Mouse (Mus musculus) lung, postnatal 4 days (tissue): ENCODE data around the gene Fabp2.
A peak's percentile ranks its signal among the peaks of the same experiment; 100 is the strongest.

Experiments
- DNase-seq, 2 experiments: peaks; one replicate each; pipeline ENCODE4 v3.0.0; 2021

Gene Fabp2

DNA sequence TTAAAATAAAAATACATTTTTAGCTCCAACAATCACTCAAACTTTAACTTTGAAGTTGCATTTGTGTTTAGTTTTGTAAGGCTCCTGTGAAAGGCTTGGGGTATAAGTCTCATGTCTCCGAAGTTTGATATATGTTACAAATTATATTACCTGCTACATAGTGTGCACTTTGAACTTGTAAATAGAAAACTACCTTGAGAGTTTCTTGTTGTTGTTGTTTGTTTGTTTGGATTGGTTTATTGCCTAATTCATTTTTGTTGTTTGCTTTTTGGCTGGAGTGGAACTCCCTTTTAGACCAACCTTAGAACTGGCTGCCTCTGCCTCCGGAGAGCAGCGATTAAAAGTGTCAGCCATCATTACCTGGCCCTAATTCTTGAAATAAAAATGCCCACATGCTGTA, at the start of gene Fabp2:
Gene Fabp2 (plus strand): TSS at position 301 of the 400 bp plus-strand sequence.
- no peak for DNase-seq

DNA sequence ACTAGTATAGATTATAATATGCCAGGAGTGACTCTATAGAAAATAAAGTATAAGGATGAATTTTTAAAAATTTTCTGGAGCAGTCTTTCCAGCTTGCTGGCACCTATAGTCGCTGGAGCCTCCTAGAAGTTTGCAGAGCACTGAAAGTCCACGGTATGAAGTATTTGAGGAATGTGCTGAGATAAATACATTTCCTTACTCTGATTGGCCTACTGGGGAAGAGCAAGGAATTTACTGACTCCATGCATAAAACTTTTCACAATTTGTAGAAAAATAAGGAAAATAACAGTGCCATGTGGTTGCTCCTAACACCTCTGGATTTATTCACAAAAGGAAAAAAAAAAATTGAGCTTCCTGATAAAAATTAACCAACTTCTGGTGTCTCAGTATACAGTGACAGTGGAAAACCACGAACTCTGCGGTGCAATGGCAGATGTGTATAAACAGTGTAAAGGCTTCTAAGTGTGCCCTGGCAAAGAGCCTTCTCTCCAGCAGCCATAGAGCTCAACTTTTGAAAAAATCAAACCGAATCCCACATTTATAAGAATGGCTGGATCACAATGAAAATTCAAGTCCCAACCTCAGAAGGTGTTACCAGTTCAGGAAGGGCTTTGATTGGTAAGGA, 46.4 kb upstream of the Fabp2 start:
- no peak for DNase-seq

DNA sequence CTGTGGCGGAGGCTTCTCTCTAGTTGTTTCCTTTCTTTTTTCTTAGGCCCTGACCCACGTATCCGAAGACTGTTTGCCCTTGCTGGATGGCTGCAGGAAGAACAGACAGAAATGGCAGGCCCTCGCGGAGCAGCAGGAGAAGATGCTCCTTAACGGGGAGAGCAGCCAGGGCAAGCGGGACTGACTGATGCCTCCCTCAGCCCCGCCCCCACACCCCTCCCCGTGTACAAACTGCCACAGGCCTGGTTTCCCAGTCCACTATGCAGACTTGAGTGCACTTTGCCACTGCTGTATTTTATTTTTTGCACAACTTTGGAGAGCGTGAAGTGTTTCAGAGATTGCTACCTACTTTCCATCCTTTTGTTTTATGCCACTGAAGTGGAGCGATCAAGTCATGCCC, 39.7 kb upstream of the Fabp2 start:
- no peak for DNase-seq

DNA sequence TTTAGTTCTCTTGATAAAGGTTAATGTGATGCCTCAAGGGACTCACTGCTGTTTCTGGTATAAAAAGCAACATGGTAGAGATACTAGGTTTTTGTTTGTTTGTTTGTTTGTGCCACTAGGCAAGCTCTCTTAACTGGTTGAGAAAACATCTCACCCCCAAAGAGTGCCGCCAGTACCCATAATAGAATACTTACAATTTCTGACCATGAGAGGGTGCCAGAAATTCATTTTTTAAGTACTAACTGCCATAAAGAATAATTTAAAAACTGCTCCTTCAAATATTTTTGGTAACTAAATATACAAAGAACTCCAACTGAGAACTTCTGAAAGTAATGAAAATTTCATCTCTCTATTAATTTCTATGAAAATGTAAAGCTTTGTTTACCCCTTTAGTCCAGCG, 35.0 kb upstream of the Fabp2 start:
- DNase-seq, result no peak

DNA sequence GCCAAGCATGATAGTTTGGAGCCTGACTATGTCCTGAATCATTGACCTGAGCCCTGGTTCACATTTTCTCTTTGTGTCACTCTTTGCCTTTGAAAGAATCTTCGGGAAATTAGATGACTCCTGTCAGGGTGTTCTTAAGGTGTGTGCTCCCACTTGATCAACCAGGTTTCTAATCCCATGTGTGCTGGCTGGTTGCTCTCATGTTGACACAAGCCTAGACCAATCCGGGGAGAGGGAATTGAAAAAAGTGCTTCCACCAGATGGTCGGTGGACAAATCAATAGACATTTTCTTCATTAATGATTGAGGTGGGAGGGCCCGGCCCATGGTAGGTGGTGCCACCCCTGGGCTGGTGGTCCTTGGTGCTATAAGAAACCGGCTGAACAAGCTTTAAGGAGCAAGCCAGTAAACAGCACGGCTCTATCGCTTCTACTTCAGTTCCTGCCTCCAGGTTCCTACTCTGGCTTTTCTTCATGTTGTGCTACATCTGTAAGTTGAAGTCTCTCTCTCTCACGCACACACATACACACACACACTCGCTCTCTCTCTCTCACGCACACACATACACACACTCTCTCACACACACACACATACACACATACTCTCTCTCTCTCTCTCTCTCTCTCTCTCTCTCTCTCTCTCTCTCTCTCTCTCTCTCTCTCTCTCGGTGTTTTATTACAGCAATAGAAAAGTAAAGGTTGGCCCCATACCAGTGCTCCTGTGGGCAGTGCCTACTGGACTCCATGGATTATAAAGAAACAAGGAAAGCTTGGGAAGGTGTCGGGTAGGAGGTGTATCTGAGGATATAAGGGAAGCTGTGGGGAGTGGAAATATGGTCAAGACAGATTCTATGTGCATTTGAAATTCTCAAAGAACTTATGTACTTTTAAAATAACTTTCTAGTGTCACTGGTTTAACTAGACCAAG, 34.0 kb upstream of the Fabp2 start:
- no peak for DNase-seq

DNA sequence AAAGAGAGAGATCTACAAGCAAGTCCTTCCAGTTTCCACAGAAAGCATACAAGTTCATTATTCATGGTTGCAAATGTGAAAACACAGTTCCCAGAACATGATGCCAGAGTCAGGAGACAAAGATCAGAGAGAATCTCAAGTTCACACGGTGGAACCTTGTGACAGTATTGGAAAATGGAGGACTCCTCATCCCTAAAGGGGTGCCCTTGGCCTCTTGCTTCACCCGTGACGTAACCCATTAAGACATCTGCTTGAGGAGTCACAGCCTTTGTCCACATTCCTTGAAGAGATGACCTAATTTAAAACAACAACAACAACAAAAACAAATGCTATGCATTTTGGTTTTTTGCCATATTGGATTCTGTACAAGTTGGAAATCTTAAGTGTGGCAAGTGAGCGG, 29.8 kb upstream of the Fabp2 start:
- no peak for DNase-seq

DNA sequence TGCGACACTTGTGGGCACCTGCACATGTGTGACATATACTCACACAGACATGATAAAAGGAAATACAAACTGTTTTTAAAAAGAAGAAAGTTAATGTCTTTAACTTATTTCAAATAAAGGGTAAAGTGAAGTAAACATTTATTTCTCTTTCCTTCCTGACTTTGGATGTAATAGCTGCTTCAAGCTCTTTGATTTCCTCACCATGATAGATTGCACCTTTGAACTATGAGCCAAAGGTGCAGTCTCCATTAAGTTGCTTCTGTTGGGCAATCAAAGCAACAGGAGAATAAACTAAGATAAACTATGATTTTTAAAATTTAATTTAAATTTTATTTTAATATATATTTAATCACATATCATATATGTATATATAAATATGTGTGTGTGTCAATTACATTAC, 26.6 kb upstream of the Fabp2 start:
- no peak for DNase-seq

DNA sequence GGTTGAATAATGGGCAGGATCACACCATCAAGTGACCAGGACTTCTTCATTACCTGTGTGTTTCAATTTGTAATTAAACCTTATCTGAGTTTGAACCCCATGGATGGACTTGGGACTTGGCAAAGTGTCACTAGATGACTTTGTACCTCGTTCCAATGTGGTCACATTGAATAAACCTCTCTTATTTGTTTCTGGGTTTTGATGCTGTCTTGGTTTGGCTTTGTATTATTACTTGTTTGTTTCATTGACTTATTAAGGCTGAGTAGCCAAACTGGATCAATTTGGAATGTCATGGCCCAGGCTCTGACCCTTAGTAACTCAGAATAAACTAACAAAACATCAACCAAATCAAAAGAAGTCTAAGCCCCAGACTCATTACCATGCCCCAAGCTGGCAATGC, 23.3 kb upstream of the Fabp2 start:
- DNase-seq, result no peak

DNA sequence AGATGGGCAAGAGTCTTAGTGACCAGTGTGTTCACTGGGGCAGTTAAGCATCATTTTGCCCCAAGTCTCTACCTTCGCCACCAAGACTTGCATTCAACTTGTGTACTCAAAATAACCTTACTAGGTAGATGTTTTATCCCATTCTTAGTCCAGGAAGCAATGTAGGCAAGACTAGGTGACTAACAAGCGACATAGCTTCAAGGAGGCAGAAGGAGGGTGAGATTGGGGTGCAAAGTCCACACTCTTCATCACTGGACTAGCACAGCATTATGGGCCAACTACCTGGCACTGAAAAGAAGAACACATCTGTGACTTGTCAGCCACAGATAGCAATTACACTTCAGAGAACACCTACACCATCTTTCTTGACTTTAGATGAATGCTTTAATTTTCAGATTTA, 18.0 kb upstream of the Fabp2 start:
- DNase-seq, result no peak

DNA sequence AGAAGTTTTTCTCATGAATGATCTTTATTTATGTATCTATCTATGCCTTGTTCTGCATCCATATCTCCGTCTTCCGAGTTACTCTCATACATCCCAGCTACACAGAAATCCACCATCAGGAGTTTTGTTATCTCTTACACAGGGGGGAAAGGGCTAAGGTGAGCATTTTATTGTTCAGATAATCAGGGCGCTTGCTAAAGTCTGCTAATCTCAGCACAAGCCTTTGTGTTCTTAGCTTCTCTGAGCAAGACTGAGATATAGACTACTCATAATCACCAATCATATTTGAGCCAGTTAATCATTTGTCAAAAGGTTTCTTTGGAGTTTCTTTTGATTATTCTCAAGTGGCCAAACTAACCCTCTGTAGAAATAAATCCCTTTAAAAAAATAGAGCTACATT, 17.3 kb upstream of the Fabp2 start:
- no peak for DNase-seq

DNA sequence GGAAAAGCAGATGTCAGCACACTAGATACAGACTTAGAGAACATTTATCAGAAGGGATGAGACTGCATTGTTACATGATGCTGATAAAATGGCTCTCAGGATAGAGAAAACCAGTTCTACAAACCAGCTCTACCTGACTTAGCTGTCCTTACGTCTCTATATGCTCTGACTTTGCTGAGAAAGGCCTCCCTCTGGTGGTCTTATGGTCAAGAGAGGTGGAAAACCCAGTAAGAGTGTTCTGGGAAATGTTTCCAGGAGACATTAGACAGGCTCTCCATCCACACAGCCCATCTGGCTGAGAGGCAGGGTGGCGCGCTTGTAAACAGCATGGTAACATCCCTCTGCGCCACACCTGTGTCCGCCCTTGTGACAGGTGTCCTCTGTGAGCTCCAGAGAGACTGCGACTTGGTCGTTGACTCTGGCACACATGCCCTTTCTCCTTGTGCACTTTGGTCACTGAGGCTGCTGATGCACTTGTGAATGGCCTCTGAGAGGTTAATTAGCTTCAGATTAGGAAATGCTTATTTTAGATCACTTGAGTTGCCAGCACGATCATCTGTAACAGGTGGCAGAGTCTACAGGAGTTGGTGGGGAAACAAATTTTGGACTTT, 16.1 kb upstream of the Fabp2 start:
- no peak for DNase-seq

DNA sequence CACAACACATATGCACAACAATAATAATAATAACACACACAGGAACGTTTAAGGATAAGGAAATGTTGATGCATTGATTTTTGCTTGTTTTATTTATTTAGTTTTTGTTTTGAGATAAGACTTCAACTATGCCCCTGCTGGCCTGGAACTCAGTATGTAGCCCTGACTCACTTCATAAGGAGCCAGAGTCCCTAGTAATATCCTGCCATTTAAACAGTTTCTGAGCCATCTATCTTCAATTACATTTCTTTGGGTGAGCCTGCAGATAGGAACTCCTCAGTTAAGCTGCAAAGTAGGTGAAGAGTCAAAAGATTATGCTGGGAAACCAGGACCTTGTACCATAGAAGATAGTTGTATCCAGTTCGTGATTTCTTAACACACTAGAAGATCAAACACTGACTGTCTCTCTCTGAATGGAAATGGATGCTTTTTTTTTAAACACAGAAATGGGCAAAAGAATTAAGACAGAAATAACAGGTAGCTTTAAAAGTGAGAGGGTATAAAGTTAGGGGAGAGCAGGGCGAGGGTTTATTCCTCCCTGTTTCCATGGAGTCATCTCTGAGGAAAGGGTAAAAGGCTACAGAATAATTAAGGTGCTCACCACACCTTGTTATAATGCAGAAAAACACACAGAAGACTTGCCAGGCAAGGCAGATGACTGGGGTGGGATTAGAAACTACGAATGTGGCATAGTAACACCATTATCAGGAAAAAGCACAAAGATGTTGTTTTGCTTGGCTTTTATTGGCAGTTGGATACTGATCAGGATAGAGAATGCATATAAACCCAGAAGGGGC, 7.2 kb upstream of the Fabp2 start:
- DNase-seq, result no peak

DNA sequence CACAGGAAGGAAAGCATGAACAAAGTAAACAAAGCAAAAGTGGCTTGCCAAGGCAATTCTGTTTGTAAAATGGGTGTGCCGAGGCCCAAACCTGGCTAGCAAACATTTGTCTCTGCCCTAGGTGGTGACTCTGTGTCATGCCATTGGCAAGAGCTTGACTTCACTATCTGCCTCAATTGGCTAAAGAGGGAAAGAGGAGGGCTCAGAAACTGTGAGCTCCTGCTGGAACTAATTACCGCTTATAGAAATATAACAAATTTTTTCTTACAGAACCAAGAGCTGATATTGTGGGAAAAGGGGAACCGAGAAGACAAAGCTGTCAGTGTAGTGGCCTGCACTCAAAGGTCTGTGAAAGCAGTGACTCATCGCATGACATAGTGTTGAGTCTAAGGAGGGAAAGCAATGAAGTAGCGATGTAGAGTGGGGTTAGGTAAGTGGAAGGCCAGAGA, 6.5 kb upstream of the Fabp2 start:
- DNase-seq, result peak; percentile 8 to 27

DNA sequence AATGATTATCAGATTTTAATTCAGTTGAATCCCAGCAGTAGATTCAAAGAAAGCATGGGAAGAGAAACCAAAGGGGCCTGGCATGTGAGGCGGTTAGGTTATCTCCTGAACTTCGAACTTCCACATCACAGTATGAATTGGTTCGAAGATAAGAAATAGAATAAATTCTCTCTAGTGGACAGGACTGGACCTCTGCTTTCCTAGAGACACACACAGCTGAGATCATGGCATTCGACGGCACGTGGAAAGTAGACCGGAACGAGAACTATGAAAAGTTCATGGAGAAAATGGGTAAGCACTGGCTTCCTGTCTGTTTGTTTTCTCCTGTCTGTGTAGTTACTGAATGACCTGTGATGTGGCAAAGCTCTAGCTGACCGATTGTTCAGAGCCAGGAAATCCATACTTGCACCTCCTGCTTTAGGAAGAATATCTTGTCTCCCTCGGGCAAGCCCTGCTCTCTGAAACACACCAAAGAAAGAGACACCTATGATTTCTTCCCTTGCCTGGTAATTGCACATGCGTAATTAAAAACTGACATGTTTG, 388 bp downstream of the Fabp2 start:
- no peak for DNase-seq

DNA sequence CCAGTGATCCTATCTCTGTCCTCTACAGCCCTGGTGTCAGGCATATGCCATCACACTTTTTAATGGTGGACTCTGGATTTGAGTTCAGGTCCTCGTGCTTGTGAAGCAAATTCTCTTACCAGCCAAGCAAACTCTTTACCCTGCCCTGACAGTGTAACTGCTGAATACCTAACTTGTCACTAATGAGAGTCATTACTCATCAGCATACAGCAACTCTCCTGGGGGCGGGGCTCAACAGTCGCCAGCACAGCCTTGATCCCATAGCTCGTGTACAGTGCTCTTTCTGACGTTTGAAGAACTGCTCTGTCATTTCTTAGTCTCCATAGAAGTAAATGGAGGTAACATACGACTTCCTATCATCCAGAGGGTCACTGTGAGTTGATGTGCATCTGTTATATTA, 3.4 kb downstream of the Fabp2 start:
- no peak for DNase-seq

DNA sequence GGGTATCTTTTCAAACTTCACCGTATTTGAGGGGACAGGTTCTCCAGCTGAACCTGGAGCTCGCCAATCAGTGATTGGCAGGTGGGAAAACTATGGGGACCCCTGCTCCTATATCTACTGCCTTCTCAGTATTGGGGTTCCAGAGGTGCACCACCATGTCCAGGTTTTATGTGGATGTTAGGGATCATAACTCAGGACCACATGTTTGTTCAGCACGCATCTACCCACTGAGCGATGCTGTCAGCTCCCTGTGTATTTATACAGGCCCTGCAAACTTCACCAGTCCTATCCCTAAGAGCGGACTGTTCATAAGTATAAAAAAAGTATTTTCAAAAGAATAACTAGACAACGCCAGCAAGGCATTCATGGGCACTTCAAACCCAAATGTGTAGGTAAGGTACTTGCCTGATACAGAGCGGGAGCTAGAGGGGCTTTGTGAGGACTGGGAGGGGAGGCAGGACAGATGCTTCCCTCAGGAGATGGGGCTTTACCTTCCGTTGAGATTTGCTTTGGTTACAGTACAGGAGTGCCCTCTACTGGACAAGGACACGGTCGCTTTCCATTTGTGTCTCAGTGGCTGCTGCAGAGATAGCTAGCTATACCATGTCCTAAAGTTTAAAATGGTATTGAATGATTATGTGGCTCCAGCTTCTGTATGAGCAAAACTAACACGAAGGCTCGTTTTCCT, 9.0 kb downstream of the Fabp2 start:
- peak in 1 of 2 experiments; percentile 64 for DNase-seq

DNA sequence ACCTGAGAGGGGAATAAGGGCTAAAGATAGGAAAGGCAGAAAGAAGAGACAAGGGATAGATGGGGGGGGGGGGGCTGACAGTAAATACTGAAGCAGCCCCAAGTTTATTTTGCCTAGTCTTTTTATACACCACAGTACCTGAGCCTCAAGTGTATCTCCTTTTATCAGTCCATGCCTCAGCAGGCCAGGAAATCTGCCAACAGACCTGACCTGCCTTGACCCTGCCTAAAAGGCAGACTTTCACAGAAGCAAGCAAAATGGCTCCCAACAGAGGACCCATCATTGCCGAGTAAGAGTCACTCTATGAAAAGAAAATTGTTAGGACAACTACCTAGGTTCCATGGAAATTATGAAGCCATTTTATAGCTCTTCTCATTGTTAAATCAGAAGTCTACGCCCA, 13.0 kb downstream of the Fabp2 start:
- no peak for DNase-seq

DNA sequence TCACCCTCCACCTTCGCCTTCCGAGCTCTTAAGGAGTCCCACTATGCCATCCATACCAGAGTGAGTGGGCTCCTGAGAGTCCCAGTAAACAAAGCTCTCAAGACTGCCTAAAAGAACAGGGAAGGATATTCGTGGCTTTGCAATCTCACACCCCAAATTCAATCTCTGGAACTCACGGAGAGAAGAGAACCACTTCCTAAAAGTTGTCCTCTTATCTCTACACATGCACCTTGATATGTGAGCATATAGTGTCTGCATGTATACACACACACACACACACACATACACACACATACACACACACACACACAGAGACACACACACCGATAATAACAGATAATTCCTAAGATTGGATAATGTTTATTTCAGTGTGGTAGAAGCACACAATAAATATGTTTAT, 20.6 kb downstream of the Fabp2 start:
- DNase-seq, result no peak

DNA sequence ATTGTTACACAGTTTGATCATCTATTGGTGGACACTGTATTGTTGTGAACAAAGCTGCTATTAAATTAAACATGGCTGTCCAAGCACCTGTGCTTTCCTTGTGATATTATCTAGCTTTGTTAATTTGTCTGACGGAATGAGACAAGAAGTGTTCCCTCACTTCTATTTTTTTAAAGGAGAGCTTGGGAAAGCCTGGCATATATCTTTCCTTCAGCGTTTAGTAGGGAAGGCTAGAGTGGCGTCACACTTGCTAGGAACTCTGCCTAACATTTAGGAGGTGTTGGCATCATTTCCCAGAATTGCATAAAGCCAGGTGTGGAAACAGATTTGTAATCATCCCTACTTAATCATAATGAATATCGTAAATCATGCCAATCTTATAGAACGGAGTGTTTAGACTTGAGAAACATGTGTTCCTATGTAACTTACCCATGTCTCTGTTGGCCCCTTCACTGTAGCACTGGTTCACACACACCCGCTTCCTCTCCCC, 21.4 kb downstream of the Fabp2 start:
- DNase-seq, result no peak

DNA sequence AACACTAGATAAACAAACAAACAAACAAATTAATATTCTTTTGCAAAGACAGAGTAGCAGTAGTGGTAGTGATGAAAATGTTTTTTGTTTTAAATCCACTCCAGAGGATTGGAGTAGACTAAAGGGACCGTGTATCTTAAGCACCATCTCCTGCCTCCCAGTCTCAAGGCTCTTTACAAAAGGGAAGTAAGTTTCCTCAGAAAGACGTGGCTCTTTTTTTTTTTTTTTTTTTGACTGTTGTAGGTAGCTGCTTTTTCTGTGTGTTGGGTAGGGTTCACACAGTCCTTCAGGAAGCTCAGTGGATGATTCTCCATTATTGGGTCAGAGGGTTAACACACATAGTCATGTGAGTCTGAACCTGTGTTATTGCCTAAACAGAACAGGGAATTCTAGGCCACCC, 23.8 kb downstream of the Fabp2 start:
- DNase-seq, result no peak

DNA sequence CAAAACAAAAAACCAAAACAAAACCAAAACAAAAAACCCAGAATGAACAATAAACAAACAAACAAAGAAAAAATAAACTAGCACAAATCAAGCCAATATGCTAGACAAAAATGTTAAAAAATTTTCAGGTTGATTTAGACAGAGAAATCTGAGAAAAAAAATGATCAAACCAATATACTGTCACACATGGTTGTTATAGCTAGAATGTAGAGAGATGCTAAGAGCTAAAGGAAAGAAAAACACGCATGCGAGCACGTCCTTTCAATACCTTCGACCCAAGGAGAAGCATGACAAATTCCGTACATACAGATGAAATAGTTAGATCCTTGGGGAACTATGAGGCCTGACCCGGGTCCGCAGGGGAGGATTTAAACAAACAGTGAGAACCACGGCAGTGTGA, 24.4 kb downstream of the Fabp2 start, which contains the start of gene Gm10959:
Gene Gm10959 (minus strand): TSS at position 101 of the 400 bp plus-strand sequence.
- no peak for DNase-seq
